Mouse (Mus musculus): ENCODE measurements around the gene Olfr635. TPM values are rescaled to one million over a fixed set of nuclear protein-coding genes. Genes with fewer than 3 reads are reported as not detected.
"Not testable (repeated sequence)": the region's sequence is repeated elsewhere in the genome, so short reads cannot be mapped to it uniquely, and the experiment has no call there.

Gene Olfr635
- under 1 TPM; 0.07 to 0.09 TPM for total RNA-seq (2021)
- long read RNA-seq, experiment 1, result 0 reads
- long read RNA-seq, experiment 2, result 0 reads

GRCm38 (mm10) chr7:103970852-103971251, at the start of gene Olfr635:
Olfr635 (plus strand) TSS chr7:103971152.
- no peak for DNase-seq (ENCODE audit: low spot score in 2 of 2)

- DNase-seq (ENCODE audit: low spot score in 2 of 2), result no peak
Measured at GRCm38 (mm10) chr7:103928525-103928924, 42.4 kb upstream of the Olfr635 start, which contains the start of gene Olfr631. Olfr631 (plus strand) TSS chr7:103928825.

- DNase-seq (ENCODE audit: low spot score in 2 of 2), result no peak
Measured at GRCm38 (mm10) chr7:103934264-103934663, 36.7 kb upstream of the Olfr635 start, which contains the start of gene Olfr632. Olfr632 (plus strand) TSS chr7:103934347.

DNA sequence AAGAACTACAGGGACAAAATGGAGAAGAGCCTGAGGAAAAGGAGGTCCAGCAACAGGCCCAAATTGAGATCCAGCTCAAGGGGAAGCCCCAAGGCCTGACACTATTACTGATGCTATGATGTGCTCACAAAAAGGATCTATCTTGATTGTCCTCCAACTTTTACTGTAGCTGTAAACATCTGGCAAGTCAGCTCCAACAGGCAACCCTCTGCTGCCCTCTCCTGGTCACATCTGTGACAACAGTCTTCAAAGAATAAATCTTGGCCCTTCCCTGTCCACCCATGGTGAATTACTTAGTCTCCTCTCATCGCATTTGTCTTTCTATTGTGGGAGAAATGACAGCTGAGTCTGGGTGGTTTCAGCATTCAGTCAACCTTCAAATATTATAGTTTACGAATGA, 28.2 kb upstream of the Olfr635 start:
- no peak for DNase-seq (ENCODE audit: low spot score in 2 of 2)

GRCm38 (mm10) chr7:103944137-103944536, 26.8 kb upstream of the Olfr635 start, which contains the start of gene Olfr633:
Olfr633 (plus strand) TSS chr7:103944437.
- no peak for DNase-seq (ENCODE audit: low spot score in 2 of 2)

DNA sequence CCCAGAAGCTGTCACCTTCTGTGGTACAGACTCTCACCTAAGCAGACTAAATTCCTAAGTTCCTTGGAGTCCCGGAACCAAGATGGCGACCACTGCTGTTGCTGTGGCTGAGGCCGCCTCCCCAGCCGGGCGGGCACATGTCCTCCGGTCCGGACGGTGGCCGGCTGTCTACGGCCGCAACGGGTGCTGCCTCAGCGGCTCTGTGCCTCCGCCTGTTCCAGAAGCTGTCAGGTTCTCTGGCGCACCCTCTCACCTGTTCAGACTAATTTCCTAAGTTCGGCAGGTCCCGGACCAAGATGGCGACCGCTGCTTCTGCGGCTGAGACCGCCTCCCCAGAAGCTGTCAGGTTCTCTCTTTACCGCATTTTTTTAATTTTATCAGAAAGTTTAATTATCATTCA, 4.1 kb upstream of the Olfr635 start:
- not testable (repeated sequence) for DNase-seq (ENCODE audit: low spot score in 2 of 2)

GRCm38 (mm10) chr7:103971782-103972181, 830 bp downstream of the Olfr635 start:
- no peak for DNase-seq (ENCODE audit: low spot score in 2 of 2)

- DNase-seq (ENCODE audit: low spot score in 2 of 2), result no peak
Measured at GRCm38 (mm10) chr7:103998446-103998845, 27.5 kb downstream of the Olfr635 start, which contains the start of gene Olfr638. Olfr638 (plus strand) TSS chr7:103998746.

DNA sequence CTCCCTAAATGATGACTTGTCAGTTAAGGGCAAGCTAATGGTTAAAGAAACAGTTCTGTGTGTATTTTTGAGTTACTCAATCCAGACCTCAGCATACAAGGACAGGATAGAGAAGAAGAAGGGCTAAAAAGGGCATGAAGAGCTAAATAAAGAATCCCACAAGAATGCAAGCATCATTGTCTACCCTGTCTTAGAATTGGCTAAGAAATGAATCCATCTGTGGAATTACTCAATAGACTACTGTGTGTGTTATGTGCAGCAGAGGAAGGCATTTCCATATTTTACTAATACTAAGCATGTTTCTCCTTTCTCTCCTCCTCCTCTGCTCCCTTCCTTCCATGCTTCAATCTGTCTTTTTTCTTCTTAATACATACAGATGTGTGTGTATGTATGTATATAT, 28.2 kb downstream of the Olfr635 start:
- DNase-seq (ENCODE audit: low spot score in 2 of 2), result no peak

DNA sequence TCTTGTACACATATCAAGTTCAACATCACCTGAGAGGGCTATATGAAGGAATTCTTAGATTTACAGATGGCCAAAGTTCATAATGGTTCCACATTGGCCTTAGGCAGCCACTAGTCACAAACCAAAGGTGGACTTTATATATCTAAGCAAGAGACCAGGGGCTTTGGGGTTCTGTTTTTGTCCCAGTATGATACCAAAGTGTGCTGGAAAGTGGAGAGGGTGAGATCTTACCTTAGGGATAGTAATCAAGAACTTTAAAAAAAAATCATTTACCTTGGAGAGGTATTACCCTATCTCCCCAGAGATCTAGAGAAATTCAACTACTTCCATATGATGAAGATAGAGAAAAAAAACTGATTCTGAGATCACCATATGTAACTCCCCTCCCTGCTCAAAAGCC, 46.3 kb downstream of the Olfr635 start, which contains the start of gene Olfr639:
Gene Olfr639, minus strand, starts transcription at position 101 of the 400 bp plus-strand sequence.
- no peak for DNase-seq (ENCODE audit: low spot score in 2 of 2)

GRCm38 (mm10) chr7:104018953-104019352, 48.0 kb downstream of the Olfr635 start:
- DNase-seq (ENCODE audit: low spot score in 2 of 2), result no peak

- no peak for DNase-seq (ENCODE audit: low spot score in 2 of 2)
Measured at GRCm38 (mm10) chr7:104021651-104022050, 50.7 kb downstream of the Olfr635 start.

GRCm38 (mm10) chr7:104025473-104025872, 54.5 kb downstream of the Olfr635 start, which contains the start of gene Olfr640:
Olfr640 (minus strand) TSS chr7:104025573.
- DNase-seq (ENCODE audit: low spot score in 2 of 2), result no peak

- no peak for DNase-seq (ENCODE audit: low spot score in 2 of 2)
Measured at GRCm38 (mm10) chr7:104026978-104027377, 56.0 kb downstream of the Olfr635 start.

GRCm38 (mm10) chr7:104035145-104035544, 64.2 kb downstream of the Olfr635 start, which contains the start of gene Olfr641:
Olfr641 (plus strand) TSS chr7:104035445.
- DNase-seq (ENCODE audit: low spot score in 2 of 2), result no peak

Other genes starting within 250 kb of the Olfr635 start
- not detected for gene Olfr628, start 240.8 kb upstream of the Olfr635 start, total RNA-seq (2021)
- gene Olfr629, start 226.2 kb upstream of the Olfr635 start, total RNA-seq (2021), result not detected
- gene Olfr630, start 213.8 kb upstream of the Olfr635 start, total RNA-seq (2021), result not detected
- not detected for gene Olfr69, start 199.6 kb upstream of the Olfr635 start, total RNA-seq (2021)
- gene Olfr68, start 191.5 kb upstream of the Olfr635 start, total RNA-seq (2021), result not detected
- not detected for gene Olfr67, start 179.3 kb upstream of the Olfr635 start, total RNA-seq (2021)
- gene Hbb-bt, start 157.2 kb upstream of the Olfr635 start, total RNA-seq (2021), result 10 to 100 TPM; 58.3 to 79.4 TPM
- gene Hbb-bs, start 143.1 kb upstream of the Olfr635 start, total RNA-seq (2021), result 100 to 1,000 TPM; 565 to 654 TPM
- not detected for gene Hbb-bh2, start 130.6 kb upstream of the Olfr635 start, total RNA-seq (2021)
- gene Hbb-bh1, start 128.0 kb upstream of the Olfr635 start, total RNA-seq (2021), result not detected
- not detected for gene Hbb-y, start 117.9 kb upstream of the Olfr635 start, total RNA-seq (2021)
- gene Olfr66, start 84.9 kb upstream of the Olfr635 start, total RNA-seq (2021), result not detected
- gene Olfr64, start 76.7 kb upstream of the Olfr635 start, total RNA-seq (2021), result not detected
- gene Olfr65, start 67.7 kb upstream of the Olfr635 start, total RNA-seq (2021), result not detected
- not detected for gene Olfr631, start 42.3 kb upstream of the Olfr635 start, total RNA-seq (2021)
- gene Olfr632, start 36.8 kb upstream of the Olfr635 start, total RNA-seq (2021), result not detected
- not detected for gene Olfr633, start 26.7 kb upstream of the Olfr635 start, total RNA-seq (2021)
- not detected for gene Olfr638, start 27.6 kb downstream of the Olfr635 start, total RNA-seq (2021)
- under 1 TPM; 0.07 to 0.19 TPM for gene Olfr639, start 46.2 kb downstream of the Olfr635 start, total RNA-seq (2021)
- gene Olfr640, start 54.4 kb downstream of the Olfr635 start, total RNA-seq (2021), result not detected
- gene Olfr641, start 64.3 kb downstream of the Olfr635 start, total RNA-seq (2021), result not detected
- gene Olfr642, start 81.5 kb downstream of the Olfr635 start, total RNA-seq (2021), result not detected
- not detected for gene 4930516K23Rik, start 90.3 kb downstream of the Olfr635 start, total RNA-seq (2021)
- gene Olfr644, start 100.7 kb downstream of the Olfr635 start, total RNA-seq (2021), result not detected
- gene Olfr645, start 114.3 kb downstream of the Olfr635 start, total RNA-seq (2021), result not detected
- not detected for gene Olfr646, start 133.7 kb downstream of the Olfr635 start, total RNA-seq (2021)
- not detected for gene Ubqln5, start 158.7 kb downstream of the Olfr635 start, total RNA-seq (2021)
- gene Olfr643, start 166.3 kb downstream of the Olfr635 start, total RNA-seq (2021), result not detected
- not detected for gene Ubqln3, start 172.1 kb downstream of the Olfr635 start, total RNA-seq (2021)
- gene Ubqlnl, start 179.4 kb downstream of the Olfr635 start, total RNA-seq (2021), result not detected
- gene Olfm5, start 193.7 kb downstream of the Olfr635 start, total RNA-seq (2021), result not detected
- under 1 TPM; 0.17 to 0.44 TPM for gene Olfr648, start 212.2 kb downstream of the Olfr635 start, total RNA-seq (2021)
- gene Olfr649, start 224.8 kb downstream of the Olfr635 start, total RNA-seq (2021), result not detected
- gene Trim6, start 247.6 kb downstream of the Olfr635 start, total RNA-seq (2021), result under 1 TPM; 0.28 to 0.33 TPM

Measured in layer of hippocampus, postnatal 14 days (tissue).